8 mouse cellular contexts compared by ENCODE assay signal in the genomic region with DNA sequence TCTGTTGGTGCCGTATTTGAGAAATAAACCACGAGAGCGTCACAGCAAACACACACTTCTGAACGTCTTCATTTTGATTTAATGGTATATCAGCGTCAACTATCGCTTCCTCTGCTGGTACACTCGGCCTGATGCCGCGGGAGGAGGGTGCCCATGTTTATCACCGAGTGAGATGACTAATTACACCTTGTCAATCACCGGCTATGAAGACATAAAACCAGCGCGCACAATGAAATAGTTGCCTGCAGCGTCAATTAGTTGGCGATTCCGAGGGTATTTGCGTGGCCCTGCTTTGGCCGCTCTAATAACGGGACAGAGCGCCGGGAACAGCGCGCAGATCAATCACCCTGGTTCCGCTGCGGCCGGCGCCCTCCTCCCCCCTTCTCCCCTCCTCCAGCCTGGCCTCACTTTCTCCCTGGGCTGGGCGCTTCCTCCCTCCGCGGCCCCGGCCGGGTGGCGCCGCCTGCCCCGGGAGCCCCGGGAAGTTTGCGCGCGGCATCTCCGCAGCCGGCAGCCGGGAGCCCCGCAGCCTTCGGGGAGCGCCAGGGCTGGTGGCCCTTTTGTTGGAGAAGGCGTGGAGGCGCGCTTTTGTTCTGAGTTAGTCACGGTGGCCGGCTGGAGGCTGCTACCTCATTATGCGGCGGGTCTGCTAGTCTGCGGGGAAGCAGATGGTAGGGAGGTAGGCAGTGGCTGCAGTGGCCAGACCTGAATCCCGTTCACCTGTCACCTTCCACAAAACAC. TPM values are rescaled to one million over a fixed set of nuclear protein-coding genes. Genes with fewer than 3 reads are reported as not detected.
A peak's percentile ranks its signal among the peaks of the same experiment; 100 is the strongest.
DNase-seq lines count a peak whose midpoint lies in the region; ATAC-seq and TF ChIP-seq lines count a peak whose summit lies in the region.

No protein-coding gene starts in this region.

- no peak for TF ChIP-seq POLR2A in cortical plate, adult 2 months (IDR thresholded peaks at IDR 0.05; ENCODE audit: extremely low read depth, insufficient read depth, low read length)

- H3K27me3 ChIP-seq in hindbrain, embryonic 12.5 days, result peaks cover 98% of the 10 kb centered on the region
- peaks cover 98% of the 10 kb centered on the region for H3K27me3 ChIP-seq in midbrain, embryonic 11.5 days (ENCODE audit: control insufficient read depth, insufficient read depth, low read length)

- peak overlapping the region; percentile 56 for H3K9ac ChIP-seq in hindbrain, embryonic 12.5 days
- H3K9ac ChIP-seq in midbrain, embryonic 11.5 days (ENCODE audit: low read length), result peak overlapping the region; percentile 64

- no peaks in the 10 kb centered on the region for H3K9me3 ChIP-seq in hindbrain, embryonic 12.5 days (replicated peaks)
- H3K9me3 ChIP-seq in midbrain, embryonic 11.5 days (ENCODE audit: control insufficient read depth, low read length), result no peaks in the 10 kb centered on the region

- no peaks in the 10 kb centered on the region; the same call in 1 of the 2 replicates for H3K4me1 ChIP-seq in cortical plate, adult 2 months (ENCODE audit: control insufficient read depth, insufficient read depth, low read length)
- H3K4me1 ChIP-seq in hindbrain, embryonic 12.5 days, result peaks cover 39% of the 10 kb centered on the region
- H3K4me1 ChIP-seq in midbrain, embryonic 11.5 days (ENCODE audit: control insufficient read depth, insufficient read depth, low read length), result peaks cover 34% of the 10 kb centered on the region

- H3K36me3 ChIP-seq in hindbrain, embryonic 12.5 days, result no peaks in the 10 kb centered on the region
- H3K36me3 ChIP-seq in midbrain, embryonic 11.5 days (ENCODE audit: control insufficient read depth, insufficient read depth, low read length), result no peaks in the 10 kb centered on the region

- H3K27ac ChIP-seq in cortical plate, adult 2 months (ENCODE audit: insufficient read depth, low read length), result peak overlapping the region; percentile 75; the same call in 1 of the 2 replicates
- peak overlapping the region; percentile 86 for H3K27ac ChIP-seq in hindbrain, embryonic 12.5 days
- peak overlapping the region; percentile 76 for H3K27ac ChIP-seq in midbrain, embryonic 11.5 days (ENCODE audit: low read depth, low read length)

- peak overlapping the region; percentile 56 for H3K4me2 ChIP-seq in hindbrain, embryonic 12.5 days (replicated peaks)
- peak overlapping the region; percentile 62 for H3K4me2 ChIP-seq in midbrain, embryonic 11.5 days

- intact Hi-C loops in left cerebral cortex, postnatal 36 days (cut with DNase I), result no loop called here

- ATAC-seq in hindbrain, embryonic 12.5 days (ENCODE audit: low FRiP score), result peak; percentile 79
- peak; percentile 78 for ATAC-seq in midbrain, embryonic 11.5 days (ENCODE audit: low FRiP score)
- no peak for ATAC-seq in erythroblast, adult 5-6 weeks (replicated peaks; ENCODE audit: low FRiP score, poor library complexity, severe bottlenecking)

- WGBS in hindbrain, embryonic 12.5 days, result under 1% methylated on average over 54 of the region's 54 CpGs
- WGBS in midbrain, embryonic 11.5 days, result under 1% methylated on average over 54 of the region's 54 CpGs

- DNase-seq in left cerebral cortex, postnatal 36 days (ENCODE audit: low spot score in 2 of 2), result peak; percentile 47 to 59
- no peak for DNase-seq in left cerebral cortex, adult 9 months (ENCODE audit: low spot score in 2 of 2)
- DNase-seq in midbrain, embryonic 11.5 days (ENCODE audit: low spot score, missing footprints), result peak; percentile 96
- DNase-seq in ovary, postnatal 14 days (ENCODE audit: low spot score), result no peak
- no peak for DNase-seq in thymus, postnatal 0 days (ENCODE audit: low spot score)

- H3K4me3 ChIP-seq in cortical plate, adult 2 months (ENCODE audit: insufficient read depth, low read length), result peak overlapping the region; percentile 33
- H3K4me3 ChIP-seq in hindbrain, embryonic 12.5 days, result peak overlapping the region; percentile 34
- H3K4me3 ChIP-seq in midbrain, embryonic 11.5 days (ENCODE audit: low read depth, low read length), result peak overlapping the region; percentile 30

- TF ChIP-seq CTCF in cortical plate, adult 2 months (IDR thresholded peaks at IDR 0.05; ENCODE audit: extremely low read depth, insufficient read depth, low read length), result no peak

RNA-seq across cellular contexts. Expression of a gene that starts 8.9 kb away (rescaled TPM):
- total RNA-seq in left cerebral cortex, postnatal 36 days (2021), result 10 to 100 TPM; 76.7 to 79.0 TPM
- 82.4 and 83.3 TPM in 2 replicates for polyA plus RNA-seq in cortical plate, adult 2 months (2012; rRNA removed)
- polyA plus RNA-seq in hindbrain, embryonic 12.5 days (2016; fragmentation: Nextera tagmentation; extraction: Ambion mirVana), result 31.0 and 31.2 TPM in 2 replicates
- 55.5 and 61.5 TPM in 2 replicates for polyA plus RNA-seq in midbrain, embryonic 11.5 days (2014; fragmentation: Nextera tagmentation; extraction: Ambion mirVana)
- not detected in 2 replicates for total RNA-seq in erythroblast, adult 5-6 weeks (2015; ENCODE audit: low replicate concordance)
- not detected in 2 replicates for total RNA-seq in erythroblast, adult 5-6 weeks (2017; ENCODE audit: low replicate concordance)
- 0.05 and 0.17 TPM in 2 replicates for polyA plus RNA-seq in thymus, postnatal 0 days (2015; fragmentation: Nextera tagmentation; extraction: Ambion mirVana)

Comparison
In these comparisons a context has a peak if more than half of its experiments do, and no peak if none do; other contexts are left out.
1. DNase-seq: peak in left cerebral cortex, postnatal 36 days (2 of 2) and midbrain, embryonic 11.5 days (single experiment); none in left cerebral cortex, adult 9 months (0 of 2), ovary, postnatal 14 days (single experiment) and thymus, postnatal 0 days (single experiment).
2. RNA of a gene that starts 8.9 kb away (polyA plus RNA-seq): 82.4 to 83.3 TPM in cortical plate, adult 2 months, 55.5 to 61.5 TPM in midbrain, embryonic 11.5 days and 31.0 to 31.2 TPM in hindbrain, embryonic 12.5 days; 0.05 to 0.17 TPM in thymus, postnatal 0 days; every median in the first group is over 10 times any median in the second.
3. Peak in every context shown above with its lines, with median percentiles within 50 percentile points of each other: H3K27ac ChIP-seq and H3K4me3 ChIP-seq.